In genomic region chr11:117497256-117498136, GRCm38 (mm10) we compare ENCODE assay signal across 8 mouse cellular contexts. TPM values are rescaled to one million over a fixed set of nuclear protein-coding genes. Genes with fewer than 3 reads are reported as not detected.
DNase-seq lines count a peak whose midpoint lies in the region; ATAC-seq lines count a peak whose summit lies in the region.

No protein-coding gene starts in this region.

- peak; percentile 8 for DNase-seq in urinary bladder, postnatal 14 days (ENCODE audit: low spot score)
- no peak for DNase-seq in urinary bladder, postnatal 10 days (ENCODE audit: low spot score)
- peak; percentile 76 to 79 for DNase-seq in heart, adult 9 months (ENCODE audit: low spot score in 2 of 2)
- peak; percentile 60 for DNase-seq in kidney, adult 11 months

- H3K9me3 ChIP-seq in liver, embryonic 12.5 days (replicated peaks): 0 out of 2 replicates have a peak, but pooled peaks cover 3% of the 10 kb centered on the region
- no peaks in the 10 kb centered on the region for H3K9me3 ChIP-seq in neural tube, embryonic 14.5 days (ENCODE audit: control insufficient read depth, low read length)

- ATAC-seq in liver, embryonic 12.5 days: no peak
- ATAC-seq in neural tube, embryonic 14.5 days (ENCODE audit: low read depth): peak; percentile 92
- no peak for ATAC-seq in cerebellum, adult (ENCODE audit: insufficient number of reproducible peaks, low FRiP score, low TSS enrichment)
- ATAC-seq in activated CD4-positive, CD25-positive, alpha-beta regulatory T cell, adult 4 months: no peak

- 0 out of 2 replicates have a peak overlapping the region, but pooled peaks have one; percentile 18 for H3K4me2 ChIP-seq in liver, embryonic 12.5 days
- H3K4me2 ChIP-seq in neural tube, embryonic 14.5 days (ENCODE audit: low read depth, low read length): peak overlapping the region; percentile 1; the same call in 1 of the 2 replicates

- no peak overlapping the region for H3K27ac ChIP-seq in liver, embryonic 12.5 days
- peak overlapping the region; percentile 78 for H3K27ac ChIP-seq in neural tube, embryonic 14.5 days (ENCODE audit: low read depth, low read length)

- H3K9ac ChIP-seq in liver, embryonic 12.5 days: no peak overlapping the region
- H3K9ac ChIP-seq in neural tube, embryonic 14.5 days (replicated peaks; ENCODE audit: low read depth, low read length): 0 out of 2 replicates have a peak overlapping the region, but pooled peaks have one; percentile 17

- H3K36me3 ChIP-seq in liver, embryonic 12.5 days: no peaks in the 10 kb centered on the region
- no peaks in the 10 kb centered on the region for H3K36me3 ChIP-seq in neural tube, embryonic 14.5 days (ENCODE audit: control insufficient read depth, insufficient read depth, low read length)

- 43% methylated on average over 16 of the region's 16 CpGs for WGBS in liver, embryonic 12.5 days (ENCODE audit: insufficient replicate concordance)
- WGBS in neural tube, embryonic 14.5 days: 7% methylated on average over 16 of the region's 16 CpGs

- H3K27me3 ChIP-seq in liver, embryonic 12.5 days (replicated peaks): peaks cover 20% of the 10 kb centered on the region
- no peaks in the 10 kb centered on the region for H3K27me3 ChIP-seq in neural tube, embryonic 14.5 days (ENCODE audit: control insufficient read depth, insufficient read depth, low read length)

- no peak overlapping the region for H3K4me3 ChIP-seq in liver, embryonic 12.5 days
- H3K4me3 ChIP-seq in neural tube, embryonic 14.5 days (ENCODE audit: low read depth, low read length): no peak overlapping the region

- H3K4me1 ChIP-seq in liver, embryonic 12.5 days: no peaks in the 10 kb centered on the region
- H3K4me1 ChIP-seq in neural tube, embryonic 14.5 days (ENCODE audit: control insufficient read depth, insufficient read depth, low read length): peaks cover 21% of the 10 kb centered on the region

RNA-seq across cellular contexts. Expression of gene Gm11733, which starts 13.3 kb away (rescaled TPM):
- not detected in 2 replicates for polyA plus RNA-seq in liver, embryonic 12.5 days (2016; fragmentation: Nextera tagmentation; extraction: Ambion mirVana)
- polyA plus RNA-seq in neural tube, embryonic 14.5 days (2014; fragmentation: Nextera tagmentation; extraction: Ambion mirVana): not detected in 2 replicates
- polyA plus RNA-seq in activated CD4-positive, CD25-positive, alpha-beta regulatory T cell, adult 4 months (2017; shearing (Covaris generic)): under 1 TPM in 1 of 2 experiments, not detected in 1; 0.19 TPM
